Mouse (Mus musculus) heart, adult 11 months (tissue): Measurements from ENCODE around the gene Gpr176.

ENCODE experiments used
- DNase-seq: peaks from one replicate; pipeline ENCODE4 v3.0.0; 2022

Gpr176 gene

GRCm38 (mm10) chr2:118228486-118229079, 144.6 kb downstream of the Gpr176 start:
- DNase-seq, result peak; percentile 30
